Mouse (Mus musculus) ES-E14 (cell line): ENCODE data around the gene Zcchc24. TPM values are rescaled to one million over a fixed set of nuclear protein-coding genes. Genes with fewer than 3 reads are reported as not detected.

ENCODE experiments used
- DNase-seq: peaks from one replicate; pipeline ENCODE4 v3.0.0-alpha.2; 2013; ENCODE audit warnings: low read depth, low spot score
- H3K27ac ChIP-seq: 2 replicates; pipeline ENCODE4 v1.5.1; 2012; ENCODE audit warnings: low read depth, mild to moderate bottlenecking, low read length, moderate library complexity, mixed read lengths; ENCODE audit not compliant: poor library complexity, insufficient read depth, severe bottlenecking
- H3K36me3 ChIP-seq: 2 replicates; pipeline ENCODE4 v1.6.1; 2012; ENCODE audit warnings: mild to moderate bottlenecking, low read length, moderate library complexity, mixed read lengths; ENCODE audit not compliant: control insufficient read depth, poor library complexity, insufficient read depth, severe bottlenecking
- H3K4me1 ChIP-seq, 2 experiments: fragments of 150-350 bp in 1 of 2; sonication (generic) in 1 of 2; 2 replicates each; pipeline ENCODE4 v1.6.1; 2012; ENCODE audit warnings: low read length in 2 of 2, mild to moderate bottlenecking in 1 of 2, mixed read lengths in 1 of 2; ENCODE audit not compliant: control insufficient read depth in 2 of 2, insufficient read depth in 2 of 2, poor library complexity in 1 of 2
- H3K4me3 ChIP-seq, 2 experiments: fragments of 150-350 bp in 1 of 2; sonication (generic) in 1 of 2; 2 replicates each; pipeline ENCODE4 v1.5.1; 2012; ENCODE audit warnings: low read length in 2 of 2, low read depth in 1 of 2, mild to moderate bottlenecking in 1 of 2, mixed read lengths in 1 of 2; ENCODE audit not compliant: insufficient read depth in 1 of 2, poor library complexity in 1 of 2, severe bottlenecking in 1 of 2
- H3K9ac ChIP-seq: 2 replicates; pipeline ENCODE4 v1.6.1; 2012; ENCODE audit warnings: low read depth, mild to moderate bottlenecking, low read length, mixed read lengths; ENCODE audit not compliant: poor library complexity, insufficient read depth, severe bottlenecking
- H3K9me3 ChIP-seq: fragments of 150-350 bp; sonication (generic); 2 replicates; pipeline ENCODE4 v1.6.1; 2012; ENCODE audit warnings: low read depth, mild to moderate bottlenecking, low read length; ENCODE audit not compliant: control insufficient read depth, insufficient read depth
- CHD2 ChIP-seq: IDR thresholded peaks from 2 replicates; pipeline ENCODE4 v1.6.1; 2014; ENCODE audit warnings: mild to moderate bottlenecking, low read depth, low read length, inconsistent platforms
- HCFC1 ChIP-seq: IDR thresholded peaks from 2 replicates; pipeline ENCODE4 v1.6.1; 2012; ENCODE audit warnings: low read length, inconsistent platforms, borderline replicate concordance; ENCODE audit not compliant: insufficient read depth
- MAFK ChIP-seq: IDR thresholded peaks from 2 replicates; pipeline ENCODE4 v1.6.1; 2014; ENCODE audit warnings: mild to moderate bottlenecking, low read depth, low read length, inconsistent platforms; ENCODE audit not compliant: insufficient read depth
- ZC3H11A ChIP-seq: IDR thresholded peaks from 2 replicates; pipeline ENCODE4 v1.6.1; 2012; ENCODE audit warnings: low read depth, mild to moderate bottlenecking, inconsistent platforms, low read length, borderline replicate concordance
- ZNF384 ChIP-seq: IDR thresholded peaks from 2 replicates; pipeline ENCODE4 v1.6.1; 2012; ENCODE audit warnings: low read depth, low read length, inconsistent platforms
- in situ Hi-C, 2 experiments: fragments of 600-800 bp; cut with MboI; formaldehyde crosslinking; loops; one replicate each; pipeline ENCODE4 v1.15.1; 2025; ENCODE audit warnings: low sequenced_read_pairs in 2 of 2, inconsistent platforms in 1 of 2; ENCODE audit not compliant: unreplicated experiment in 2 of 2
- total RNA-seq: library from RNA; depleted of rRNA; stranded (reverse); fragments of 300-350 nt; gene quantifications from 2 replicates; pipeline ENCODE4 v1.2.3, GENCODE M21; 2012

The Zcchc24 gene
- total RNA-seq, 1 experiment = 4.1 TPM

- in situ Hi-C loops = no loop called here
- Histone ChIP-seq H3K9me3 (no peaks in the 10 kb centered on the region), H3K9ac (no peak overlapping the region), H3K4me1 (peaks cover 1 to 26% of the 10 kb centered on the region in 2 experiments; a peak in 2 of 4 replicates), H3K27ac (no peak overlapping the region), H3K36me3 (no peaks in the 10 kb centered on the region), H3K4me3 (no peak overlapping the region)
- DNase-seq = no peak
- no peak for TF ChIP-seq ZC3H11A
These were observed 23.3 kb downstream of the Zcchc24 start for GRCm38 (mm10) chr14:25745365-25746184.

GRCm38 (mm10) chr14:25742943-25743342 lies 25.9 kb downstream of the Zcchc24 start:
- Histone ChIP-seq H3K9ac (no peak overlapping the region), H3K36me3 (no peaks in the 10 kb centered on the region), H3K27ac (no peak overlapping the region), H3K9me3 (no peaks in the 10 kb centered on the region), H3K4me1 (peaks cover 1 to 14% of the 10 kb centered on the region in 2 experiments; a peak in 2 of 4 replicates), H3K4me3 (no peak overlapping the region)
- DNase-seq = no peak
- TF ChIP-seq MAFK (no peak), ZNF384 (no peak)
- in situ Hi-C loops = no loop called here

GRCm38 (mm10) chr14:25741840-25742367 lies 26.9 kb downstream of the Zcchc24 start:
- Histone ChIP-seq H3K4me3 (no peak overlapping the region), H3K9ac (no peak overlapping the region), H3K27ac (no peak overlapping the region), H3K9me3 (no peaks in the 10 kb centered on the region), H3K36me3 (no peaks in the 10 kb centered on the region), H3K4me1 (peaks cover 0 to 6% of the 10 kb centered on the region in 2 experiments; a peak in 1 of 4 replicates)
- no peak for DNase-seq
- in situ Hi-C loops = no loop called here
- no peak for TF ChIP-seq MAFK
- TF ChIP-seq ZNF384 = peak; percentile 77
- TF ChIP-seq HCFC1 = no peak

GRCm38 (mm10) chr14:25741211-25741610 lies 27.6 kb downstream of the Zcchc24 start:
- peaks cover 0 to 6% of the 10 kb centered on the region in 2 experiments; a peak in 1 of 4 replicates for H3K4me1 ChIP-seq
- no peaks in the 10 kb centered on the region for H3K36me3 ChIP-seq
- H3K27ac ChIP-seq = no peak overlapping the region
- no peak for TF ChIP-seq ZNF384
- no peak for TF ChIP-seq MAFK
- TF ChIP-seq HCFC1 = no peak
- no peak for TF ChIP-seq ZC3H11A
- no peak for TF ChIP-seq CHD2
- no peaks in the 10 kb centered on the region for H3K9me3 ChIP-seq
- no peak for DNase-seq
- H3K9ac ChIP-seq = no peak overlapping the region
- no peak overlapping the region for H3K4me3 ChIP-seq
- in situ Hi-C loops = no loop called here

GRCm38 (mm10) chr14:25739957-25740565 lies 28.8 kb downstream of the Zcchc24 start:
- H3K27ac ChIP-seq = no peak overlapping the region

More at GRCm38 (mm10) chr14:25739957-25740565, 28.8 kb downstream of the Zcchc24 start:
- H3K4me1 ChIP-seq = peaks cover 0 to 10% of the 10 kb centered on the region in 2 experiments; a peak in 2 of 4 replicates
- no peak overlapping the region for H3K9ac ChIP-seq
- no peak for DNase-seq
- TF ChIP-seq ZC3H11A (no peak), CHD2 (no peak), ZNF384 (no peak), HCFC1 (no peak), MAFK (no peak)
- H3K36me3 ChIP-seq = no peaks in the 10 kb centered on the region
- in situ Hi-C loops = no loop called here
- no peaks in the 10 kb centered on the region for H3K9me3 ChIP-seq
- H3K4me3 ChIP-seq = no peak overlapping the region
